Mouse (Mus musculus) CD4-positive helper T cell, adult 2 months (primary cell): Measurements from ENCODE around the gene Ngfr.
"Not testable (repeated sequence)": the region's sequence is repeated elsewhere in the genome, so short reads cannot be mapped to it uniquely, and the experiment has no call there.

Experiments
- DNase-seq: peaks from one replicate; pipeline ENCODE4 v3.0.0-alpha.2; 2012; ENCODE audit warnings: low read depth, missing footprints, low spot score

Ngfr gene

GRCm38 (mm10) chr11:95587423-95587951 is at the start of gene Ngfr:
Ngfr (minus strand) TSS chr11:95587735.
- DNase-seq = peak; percentile 11

DNA sequence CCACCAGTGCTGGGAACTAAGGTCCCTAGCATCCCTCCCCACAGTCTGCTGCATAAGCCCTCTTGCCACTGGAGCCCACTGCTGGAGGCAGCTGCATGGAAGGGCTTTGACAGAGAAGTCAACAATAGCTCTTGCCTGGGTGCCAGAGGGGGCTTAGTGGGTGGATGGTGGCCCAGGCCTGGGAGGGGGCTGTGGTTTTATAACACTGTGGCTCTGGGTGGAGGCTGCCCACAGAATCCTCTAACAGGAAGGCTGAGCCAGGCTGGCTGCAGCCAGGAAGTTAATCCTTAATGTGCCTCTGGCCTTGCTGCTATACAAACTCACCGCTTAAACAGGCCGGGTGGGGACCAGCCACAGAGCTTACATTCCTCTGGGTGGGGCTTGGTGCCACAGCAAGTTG is 47.5 kb upstream of the Ngfr start:
- no peak for DNase-seq

DNA sequence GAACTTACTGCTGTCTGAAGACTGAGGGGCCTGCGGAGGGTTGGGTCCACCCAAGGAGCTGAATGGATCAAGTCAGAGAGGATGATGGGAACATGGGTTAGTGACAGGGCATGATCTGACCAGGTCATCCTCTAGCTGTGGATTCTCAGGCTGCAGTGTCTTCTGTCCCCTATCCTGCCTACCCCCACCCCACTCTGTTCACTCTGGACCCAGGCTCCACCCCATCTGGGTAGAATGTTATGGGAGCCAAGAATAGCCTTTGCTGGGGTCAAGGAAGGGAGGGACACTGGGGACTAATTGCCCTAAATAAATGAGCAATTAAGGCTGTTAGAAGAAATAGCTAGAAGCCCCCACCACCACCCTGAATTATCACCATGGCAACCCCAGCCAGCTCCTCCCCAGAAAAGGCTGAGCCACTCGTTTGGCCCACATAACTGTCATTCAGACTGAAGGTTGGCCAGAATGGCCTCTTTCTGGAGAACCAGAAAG is 46.0 kb upstream of the Ngfr start:
- DNase-seq = no peak

DNA sequence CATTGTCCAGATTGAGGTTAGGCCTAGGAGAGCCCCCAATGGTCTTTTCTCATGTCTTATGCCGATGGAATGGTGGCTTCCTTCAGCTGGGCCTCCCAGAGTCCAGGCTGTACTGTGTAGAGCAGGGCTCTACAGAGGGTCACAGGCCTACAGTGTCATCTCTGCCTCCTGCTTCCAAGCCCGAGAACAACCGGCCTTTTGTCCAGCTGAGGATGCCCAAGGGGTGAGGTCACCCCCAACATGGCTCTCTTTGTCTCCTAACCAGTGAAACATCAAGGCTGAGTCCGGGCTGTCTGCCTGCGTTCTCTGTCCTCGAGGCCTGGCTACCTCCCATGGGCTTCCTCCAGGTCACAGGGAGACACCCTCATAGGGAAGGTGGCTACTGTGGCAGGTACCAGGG is 44.9 kb upstream of the Ngfr start:
- no peak for DNase-seq

DNA sequence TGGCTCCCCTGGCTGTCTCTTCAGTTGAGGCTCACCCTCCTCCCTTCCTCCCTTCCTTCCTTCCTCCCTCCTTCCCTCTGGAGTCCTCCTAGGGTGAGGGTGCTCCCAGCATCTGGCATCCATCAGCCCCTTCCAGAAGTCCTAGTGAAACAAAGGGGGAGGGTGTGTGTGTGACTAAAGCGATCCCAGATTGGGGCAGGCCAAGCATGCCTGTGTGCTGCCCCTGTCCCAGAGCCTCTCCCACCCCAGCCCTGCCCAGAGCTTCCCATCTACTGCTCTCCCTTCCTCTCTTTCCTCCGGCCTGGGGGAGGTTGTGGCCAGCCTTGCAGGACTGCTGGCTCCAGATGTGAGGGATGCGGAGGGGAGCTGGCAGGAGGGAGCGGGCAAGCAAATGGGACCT is 43.8 kb upstream of the Ngfr start:
- DNase-seq = no peak

GRCm38 (mm10) chr11:95630558-95630957 is 43.0 kb upstream of the Ngfr start:
- no peak for DNase-seq

GRCm38 (mm10) chr11:95622426-95622825 is 34.9 kb upstream of the Ngfr start:
- DNase-seq = no peak

- no peak for DNase-seq
Observed at GRCm38 (mm10) chr11:95621541-95622130, 34.1 kb upstream of the Ngfr start.

- no peak for DNase-seq
Observed at GRCm38 (mm10) chr11:95621010-95621409, 33.5 kb upstream of the Ngfr start.

DNA sequence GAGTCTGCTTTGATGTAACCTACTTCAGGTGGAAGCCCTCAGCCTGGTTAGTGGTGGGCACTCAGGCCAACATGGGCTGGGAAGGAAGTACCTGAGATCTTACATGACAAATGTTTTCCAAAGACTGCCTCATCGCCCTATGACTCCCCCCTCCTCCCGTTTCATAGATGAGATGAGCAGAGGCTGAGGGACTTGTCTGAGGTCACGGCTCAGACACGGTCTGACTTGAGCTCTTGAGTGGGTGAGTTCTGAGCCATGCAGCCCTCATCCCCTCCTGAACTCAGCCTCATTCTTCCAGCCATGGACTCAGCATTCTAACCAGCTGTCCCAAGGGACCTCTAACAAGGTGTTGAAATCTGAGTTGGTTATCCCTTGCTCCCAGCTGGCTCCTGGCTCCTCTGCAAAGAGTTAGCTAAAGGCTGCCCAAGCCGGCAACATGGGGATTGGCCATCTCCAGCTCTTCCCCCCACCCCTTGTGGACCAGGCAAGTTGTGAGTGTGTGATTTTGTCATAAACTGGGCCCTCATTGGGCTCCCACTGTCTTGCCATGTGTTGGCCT is 32.4 kb upstream of the Ngfr start:
- DNase-seq = no peak

GRCm38 (mm10) chr11:95619081-95619480 is 31.5 kb upstream of the Ngfr start:
- no peak for DNase-seq

GRCm38 (mm10) chr11:95617785-95618465 is 30.4 kb upstream of the Ngfr start:
- no peak for DNase-seq

DNA sequence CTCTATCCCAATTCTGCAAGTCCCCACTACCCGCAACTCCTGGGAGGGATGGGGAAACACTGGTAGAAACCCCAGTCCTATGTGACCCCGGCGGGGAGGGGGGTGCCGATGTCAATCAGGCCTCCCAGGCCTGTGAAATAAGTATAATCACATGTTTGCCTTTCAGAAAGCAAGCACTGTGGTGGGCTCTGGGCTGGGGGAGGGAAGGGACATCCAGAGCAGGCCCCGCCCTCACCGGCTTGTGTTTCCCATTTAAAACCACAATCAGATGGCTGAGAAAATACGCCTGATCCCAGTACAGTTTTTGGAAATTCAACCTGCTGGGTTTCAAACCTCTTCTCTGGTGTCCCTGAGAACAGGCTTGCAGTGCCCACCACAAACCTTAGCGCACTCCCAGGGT is 27.2 kb upstream of the Ngfr start:
- no peak for DNase-seq

GRCm38 (mm10) chr11:95611283-95611682 is 23.7 kb upstream of the Ngfr start:
- DNase-seq = no peak

GRCm38 (mm10) chr11:95610391-95610902 is 22.9 kb upstream of the Ngfr start:
- no peak for DNase-seq

DNA sequence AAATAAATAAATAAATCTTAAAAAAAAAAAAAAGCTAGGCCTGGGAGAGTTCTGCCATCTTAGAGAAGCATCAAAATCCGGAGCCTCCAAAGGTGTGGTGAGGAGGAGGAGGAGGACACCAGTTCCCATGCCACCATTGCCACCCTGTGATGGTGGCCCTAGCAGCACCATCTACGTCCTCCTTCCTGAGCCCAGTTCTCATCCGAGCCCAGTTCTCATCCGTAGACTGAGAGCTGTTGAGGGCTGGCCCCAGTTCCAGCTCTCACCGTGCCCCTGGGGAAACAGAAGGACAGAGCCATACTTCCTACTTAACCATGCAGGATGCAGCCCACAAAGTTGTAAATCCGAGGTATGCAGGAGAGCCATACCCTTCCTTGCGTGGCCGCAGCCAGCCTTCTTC is 22.4 kb upstream of the Ngfr start:
- DNase-seq = no peak

DNA sequence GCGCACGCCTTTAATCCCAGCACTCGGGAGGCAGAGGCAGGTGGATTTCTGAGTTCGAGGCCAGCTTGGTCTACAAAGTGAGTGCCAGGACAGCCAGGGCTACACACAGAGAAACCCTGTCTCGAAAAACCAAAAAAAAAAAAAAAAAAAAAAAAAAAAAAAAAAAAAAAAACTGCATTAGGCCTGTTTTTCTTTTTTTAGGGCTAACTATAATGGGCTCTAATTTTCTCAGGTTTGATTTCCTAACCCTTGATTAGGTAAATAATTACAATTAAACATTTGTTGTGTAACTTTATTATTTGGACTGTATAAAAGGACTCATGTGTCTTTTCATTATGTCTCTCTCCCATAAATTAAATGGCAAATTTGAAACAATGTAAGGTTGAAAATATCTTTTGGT is 19.8 kb upstream of the Ngfr start:
- DNase-seq = not testable (repeated sequence)

DNA sequence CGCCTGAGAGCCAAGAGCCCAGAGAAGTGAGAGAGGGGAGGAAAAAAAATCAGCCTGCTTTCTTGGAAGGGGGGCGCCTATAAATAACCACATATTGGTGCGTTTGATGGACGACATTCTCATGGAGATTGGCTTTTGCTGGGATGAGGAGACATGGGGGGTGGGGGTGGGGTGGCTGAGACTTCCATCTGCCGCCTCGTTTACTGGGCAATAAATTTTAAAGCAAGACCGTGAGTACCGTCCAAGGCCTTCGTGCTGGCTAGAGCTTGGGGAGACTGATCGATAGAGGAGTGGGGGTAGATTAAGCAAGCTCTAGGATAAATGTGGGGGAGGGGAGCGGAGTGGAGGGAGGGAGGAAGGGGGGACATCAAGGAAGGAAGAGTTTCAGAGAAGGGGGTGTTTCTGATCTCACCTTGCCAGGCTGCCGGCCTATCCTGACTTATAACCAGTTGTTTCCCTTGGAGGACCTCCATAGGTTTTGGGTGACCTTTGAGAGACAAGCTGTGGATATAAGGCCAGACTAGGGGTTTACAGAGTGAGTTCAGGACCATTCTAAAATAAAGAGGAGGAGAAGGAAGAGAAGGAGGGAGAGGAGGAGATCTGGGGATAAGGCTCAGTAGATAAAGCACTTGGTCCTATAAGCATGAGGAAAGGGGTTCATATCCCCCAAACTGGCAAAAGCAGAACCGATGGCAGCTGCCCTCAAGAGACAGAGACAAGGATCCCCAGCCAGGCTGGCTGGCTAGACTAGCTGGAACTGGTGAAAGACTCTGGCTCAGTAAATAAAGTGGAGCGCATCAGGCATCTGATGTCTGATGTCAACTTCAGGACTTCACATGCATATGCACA is 10.9 kb upstream of the Ngfr start:
- DNase-seq = no peak

DNA sequence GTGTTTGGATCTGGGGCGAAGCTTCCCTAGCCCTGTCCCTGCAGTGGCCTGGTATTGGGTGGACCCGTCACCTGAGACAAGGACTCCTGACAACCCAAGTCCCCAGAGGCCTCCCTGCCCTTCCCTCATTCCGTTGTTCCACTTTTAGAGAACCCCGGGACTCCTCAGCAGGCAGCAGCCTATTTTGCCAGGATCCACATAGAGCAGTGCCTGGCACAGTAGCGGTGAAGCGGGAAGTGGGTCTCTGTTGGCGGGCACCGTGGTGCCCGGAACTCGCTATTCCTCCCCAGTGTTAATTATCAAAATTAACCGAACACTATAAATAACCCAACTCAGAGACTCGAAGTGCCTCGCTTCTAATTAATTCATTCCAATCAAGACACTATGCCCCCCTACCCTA is 10.2 kb upstream of the Ngfr start:
- DNase-seq = no peak

- DNase-seq = no peak
Observed at GRCm38 (mm10) chr11:95596704-95597103, 9.2 kb upstream of the Ngfr start.

GRCm38 (mm10) chr11:95596150-95596515 is 8.6 kb upstream of the Ngfr start:
- DNase-seq = no peak
